Mouse (Mus musculus) induced T-regulatory cell, adult 2 months (primary cell): ENCODE data around the gene Olfr699.
"Not testable (repeated sequence)": the region's sequence is repeated elsewhere in the genome, so short reads cannot be mapped to it uniquely, and the experiment has no call there.

Experiments
- DNase-seq: peaks from one replicate; pipeline ENCODE4 v3.0.0-alpha.2; 2012; ENCODE audit warnings: low read depth

Gene Olfr699

GRCm38 (mm10) chr7:106793098-106793497 lies at the start of gene Olfr699:
Gene Olfr699 (minus strand): TSS chr7:106793198.
- no peak for DNase-seq

GRCm38 (mm10) chr7:106833793-106834192 lies 40.8 kb upstream of the Olfr699 start, which contains the start of gene Olfr702:
Gene Olfr702 (minus strand): TSS chr7:106833893.
- DNase-seq = no peak

GRCm38 (mm10) chr7:106818414-106818813 lies 25.4 kb upstream of the Olfr699 start:
- no peak for DNase-seq

GRCm38 (mm10) chr7:106815775-106816174 lies 22.8 kb upstream of the Olfr699 start:
- DNase-seq = peak; percentile 63

- DNase-seq = no peak
Measured at GRCm38 (mm10) chr7:106813829-106814228, 20.8 kb upstream of the Olfr699 start, which contains the start of gene Olfr701. Gene Olfr701 (plus strand): TSS chr7:106814129.

GRCm38 (mm10) chr7:106808734-106809133 lies 15.7 kb upstream of the Olfr699 start, which contains the start of gene Olfr700:
Gene Olfr700 (minus strand): TSS chr7:106808834.
- no peak for DNase-seq

GRCm38 (mm10) chr7:106788330-106788729 lies 4.7 kb downstream of the Olfr699 start:
- DNase-seq = peak; percentile 28

GRCm38 (mm10) chr7:106761008-106761407 lies 32.0 kb downstream of the Olfr699 start:
- not testable (repeated sequence) for DNase-seq

GRCm38 (mm10) chr7:106758800-106759199 lies 34.2 kb downstream of the Olfr699 start:
- DNase-seq = no peak

- no peak for DNase-seq
Measured at GRCm38 (mm10) chr7:106755297-106755696, 37.7 kb downstream of the Olfr699 start, which contains the start of gene Olfr698. Gene Olfr698 (minus strand): TSS chr7:106755397.

GRCm38 (mm10) chr7:106745811-106746210 lies 47.2 kb downstream of the Olfr699 start:
- no peak for DNase-seq

- no peak for DNase-seq
Measured at GRCm38 (mm10) chr7:106742343-106742742, 50.7 kb downstream of the Olfr699 start, which contains the start of gene Olfr697. Gene Olfr697 (minus strand): TSS chr7:106742443.
